Mouse (Mus musculus) heart, adult 2 months (tissue): ENCODE measurements around the gene Grid2. TPM values are rescaled to one million over a fixed set of nuclear protein-coding genes. Genes with fewer than 3 reads are reported as not detected.

ENCODE experiments used
- DNase-seq, 2 experiments: peaks; one replicate each; pipeline ENCODE4 v3.0.0; 2021
- H3K27ac ChIP-seq: fragments of 200-600 bp; 2 replicates; pipeline ENCODE4 v1.8.1; 2022
- H3K27me3 ChIP-seq: fragments of 200-500 bp; 2 replicates; pipeline ENCODE4 v1.6.1; 2012; ENCODE audit warnings: mild to moderate bottlenecking, low read length, inconsistent platforms, mixed read lengths; ENCODE audit not compliant: control insufficient read depth, insufficient read depth
- H3K36me3 ChIP-seq: fragments of 200-500 bp; 2 replicates; pipeline ENCODE4 v1.6.1; 2012; ENCODE audit warnings: low read length, inconsistent platforms; ENCODE audit not compliant: control insufficient read depth, insufficient read depth
- H3K4me1 ChIP-seq: fragments of 200-500 bp; 2 replicates; pipeline ENCODE4 v1.6.1; 2011; ENCODE audit warnings: low read length; ENCODE audit not compliant: control insufficient read depth, insufficient read depth
- H3K4me3 ChIP-seq: fragments of 200-600 bp; 2 replicates; pipeline ENCODE4 v1.8.1; 2022
- H3K79me2 ChIP-seq: fragments of 200-500 bp; replicated peaks from 2 replicates; pipeline ENCODE4 v1.6.1; 2012; ENCODE audit warnings: mild to moderate bottlenecking, inconsistent platforms, low read length, moderate library complexity, mixed read lengths; ENCODE audit not compliant: control insufficient read depth, insufficient read depth
- H3K9ac ChIP-seq: fragments of 200-500 bp; 2 replicates; pipeline ENCODE4 v1.6.1; 2012; ENCODE audit warnings: low read depth, mild to moderate bottlenecking, control low read depth, inconsistent platforms, low read length, mixed read lengths
- CTCF ChIP-seq: fragments of 200-600 bp; IDR thresholded peaks from 2 replicates; pipeline ENCODE4 v1.8.1; 2022; ENCODE audit warnings: antibody characterized with exemption, mild to moderate bottlenecking, moderate library complexity
- EP300 ChIP-seq: fragments of 200-500 bp; IDR thresholded peaks from 2 replicates; pipeline ENCODE4 v1.6.1; 2011; ENCODE audit warnings: low read depth, low read length, control low read depth; ENCODE audit not compliant: insufficient read depth
- POLR2A ChIP-seq: fragments of 200-500 bp; IDR thresholded peaks from 2 replicates; pipeline ENCODE4 v1.6.1; 2011; ENCODE audit warnings: mild to moderate bottlenecking, low read depth, low read length, control low read depth; ENCODE audit not compliant: insufficient read depth
- WGBS: fragments of 180-500 bp; shearing (Covaris S2); methylation state at CpG from one replicate; pipeline ENCODE4 v1.1.7; 2018; 5-methylcytosine and 5-hydroxymethylcytosine counted together
- intact Hi-C: fragments of 180-260 bp; cut with DNase I; formaldehyde crosslinking; loops from one replicate; pipeline ENCODE4 v1.15.1; 2025
- polyA plus RNA-seq: library from polyadenylated mRNA; depleted of rRNA; stranded (reverse); fragments of >200 nt; gene quantifications from 2 replicates; pipeline ENCODE4 v1.2.3, GENCODE M21; 2012
- total RNA-seq, 2 experiments: library from RNA; stranded (reverse); gene quantifications; 2 replicates each; pipeline ENCODE4 v1.2.3; 2021

Grid2 gene
- total and polyA plus RNA-seq, 3 experiments: 0.05 to 0.08 TPM; not detected in 1

GRCm38 (mm10) chr6:64427658-64428057 lies 1172.0 kb downstream of the Grid2 start:
- Histone ChIP-seq H3K9ac (no peak overlapping the region), H3K27ac (no peak overlapping the region), H3K4me3 (no peak overlapping the region), H3K79me2 (no peaks in the 10 kb centered on the region), H3K27me3 (no peaks in the 10 kb centered on the region), H3K4me1 (no peaks in the 10 kb centered on the region), H3K36me3 (no peaks in the 10 kb centered on the region)
- no peak for DNase-seq
- intact Hi-C loops: no loop called here
- TF ChIP-seq CTCF (no peak), POLR2A (no peak), EP300 (no peak)

DNA sequence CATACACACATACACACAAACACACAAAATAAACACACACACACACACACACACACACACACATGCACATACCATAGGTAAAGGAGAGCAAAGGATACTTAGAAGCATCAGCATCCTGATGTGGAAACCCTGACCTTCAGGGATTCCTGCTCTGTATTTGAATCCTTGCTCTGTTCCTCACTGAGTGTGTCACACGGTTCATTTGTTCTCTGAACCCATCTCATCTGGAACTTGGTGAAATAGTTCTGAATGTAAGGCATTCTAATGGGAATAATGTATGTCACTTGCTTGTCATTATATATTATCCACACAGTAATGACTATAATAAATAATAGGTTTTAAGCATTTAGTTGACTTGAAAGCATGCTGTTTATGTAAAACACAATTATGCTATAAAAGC lies 1173.2 kb downstream of the Grid2 start:
- Histone ChIP-seq H3K36me3 (no peaks in the 10 kb centered on the region), H3K27me3 (no peaks in the 10 kb centered on the region), H3K4me1 (no peaks in the 10 kb centered on the region), H3K79me2 (no peaks in the 10 kb centered on the region), H3K27ac (no peak overlapping the region), H3K9ac (no peak overlapping the region), H3K4me3 (no peak overlapping the region)
- intact Hi-C loops: no loop called here
- TF ChIP-seq CTCF: no peak
- TF ChIP-seq EP300: no peak
- no peak for TF ChIP-seq POLR2A
- 53% methylated on average over 1 of the region's 1 CpGs for WGBS
- DNase-seq: no peak

GRCm38 (mm10) chr6:64448127-64448526 lies 1192.5 kb downstream of the Grid2 start:
- Histone ChIP-seq H3K4me3 (no peak overlapping the region), H3K4me1 (no peaks in the 10 kb centered on the region), H3K27me3 (no peaks in the 10 kb centered on the region), H3K27ac (no peak overlapping the region), H3K36me3 (no peaks in the 10 kb centered on the region), H3K9ac (no peak overlapping the region), H3K79me2 (no peaks in the 10 kb centered on the region)
- WGBS: 61% methylated on average over 5 of the region's 5 CpGs
- no peak for TF ChIP-seq CTCF
- no peak for TF ChIP-seq EP300
- no peak for TF ChIP-seq POLR2A
- no peak for DNase-seq
- intact Hi-C loops: no loop called here

GRCm38 (mm10) chr6:64448864-64449355 lies 1193.2 kb downstream of the Grid2 start:
- Histone ChIP-seq H3K27me3 (no peaks in the 10 kb centered on the region), H3K4me3 (no peak overlapping the region), H3K9ac (no peak overlapping the region), H3K79me2 (no peaks in the 10 kb centered on the region), H3K36me3 (no peaks in the 10 kb centered on the region), H3K27ac (no peak overlapping the region), H3K4me1 (no peaks in the 10 kb centered on the region)
- intact Hi-C loops: no loop called here
- no peak for DNase-seq
- TF ChIP-seq POLR2A: no peak
- no peak for TF ChIP-seq EP300
- no peak for TF ChIP-seq CTCF
- WGBS: 94% methylated on average over 4 of the region's 4 CpGs

- H3K4me1 ChIP-seq: no peaks in the 10 kb centered on the region
- no peak for TF ChIP-seq CTCF
- no peak for TF ChIP-seq EP300
- TF ChIP-seq POLR2A: no peak
- no peaks in the 10 kb centered on the region for H3K27me3 ChIP-seq
- no peaks in the 10 kb centered on the region for H3K36me3 ChIP-seq
- intact Hi-C loops: no loop called here
- H3K9ac ChIP-seq: no peak overlapping the region
- WGBS: 79% methylated on average over 3 of the region's 3 CpGs
- H3K79me2 ChIP-seq: no peaks in the 10 kb centered on the region
- no peak overlapping the region for H3K4me3 ChIP-seq
- no peak for DNase-seq
- H3K27ac ChIP-seq: no peak overlapping the region
These were observed 1195.1 kb downstream of the Grid2 start for GRCm38 (mm10) chr6:64450770-64451169.

GRCm38 (mm10) chr6:64479884-64480283 lies 1224.2 kb downstream of the Grid2 start:
- H3K4me3 ChIP-seq: no peak overlapping the region
- no peak for DNase-seq
- WGBS: 72% methylated on average over 3 of the region's 3 CpGs
- H3K4me1 ChIP-seq: no peaks in the 10 kb centered on the region
- H3K9ac ChIP-seq: no peak overlapping the region
- H3K27me3 ChIP-seq: no peaks in the 10 kb centered on the region
- intact Hi-C loops: no loop called here
- no peak overlapping the region for H3K27ac ChIP-seq
- TF ChIP-seq EP300 (no peak), CTCF (no peak), POLR2A (no peak)
- no peaks in the 10 kb centered on the region for H3K79me2 ChIP-seq
- H3K36me3 ChIP-seq: no peaks in the 10 kb centered on the region

DNA sequence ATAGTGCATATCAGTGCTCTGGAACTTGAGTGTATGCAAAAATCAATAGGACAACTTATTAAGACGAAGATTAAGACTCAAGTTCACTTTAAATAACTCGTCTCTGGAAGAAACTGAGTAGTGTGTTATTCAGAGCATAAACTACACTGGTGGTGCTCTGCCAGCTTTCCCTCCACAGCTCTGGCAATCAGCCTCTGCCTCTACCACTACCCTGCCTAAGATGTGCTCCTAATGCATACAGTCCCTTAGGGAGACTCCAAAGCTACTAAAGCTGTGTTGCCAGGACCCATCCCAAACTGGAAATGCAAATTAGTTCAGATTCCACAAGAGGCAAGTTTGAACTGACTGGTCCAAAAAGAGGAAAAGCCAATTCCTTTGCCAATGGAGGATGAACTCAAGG lies 1224.9 kb downstream of the Grid2 start:
- H3K9ac ChIP-seq: no peak overlapping the region
- intact Hi-C loops: no loop called here
- 58% methylated on average over 2 of the region's 2 CpGs for WGBS
- TF ChIP-seq EP300: no peak
- no peak for TF ChIP-seq CTCF
- TF ChIP-seq POLR2A: no peak
- no peaks in the 10 kb centered on the region for H3K27me3 ChIP-seq
- H3K79me2 ChIP-seq: no peaks in the 10 kb centered on the region
- DNase-seq: no peak
- no peak overlapping the region for H3K27ac ChIP-seq
- H3K36me3 ChIP-seq: no peaks in the 10 kb centered on the region
- no peaks in the 10 kb centered on the region for H3K4me1 ChIP-seq
- no peak overlapping the region for H3K4me3 ChIP-seq
